Mouse (Mus musculus) ES-E14 (cell line): ENCODE measurements around the gene Treml4.
"Not testable (repeated sequence)": the region's sequence is repeated elsewhere in the genome, so short reads cannot be mapped to it uniquely, and the experiment has no call there.

Experiments
- CHD2 ChIP-seq: IDR thresholded peaks from 2 replicates; pipeline ENCODE4 v1.6.1; 2014; ENCODE audit warnings: mild to moderate bottlenecking, low read depth, low read length, inconsistent platforms
- HCFC1 ChIP-seq: IDR thresholded peaks from 2 replicates; pipeline ENCODE4 v1.6.1; 2012; ENCODE audit warnings: low read length, inconsistent platforms, borderline replicate concordance; ENCODE audit not compliant: insufficient read depth
- MAFK ChIP-seq: IDR thresholded peaks from 2 replicates; pipeline ENCODE4 v1.6.1; 2014; ENCODE audit warnings: mild to moderate bottlenecking, low read depth, low read length, inconsistent platforms; ENCODE audit not compliant: insufficient read depth
- ZC3H11A ChIP-seq: IDR thresholded peaks from 2 replicates; pipeline ENCODE4 v1.6.1; 2012; ENCODE audit warnings: low read depth, mild to moderate bottlenecking, inconsistent platforms, low read length, borderline replicate concordance
- ZNF384 ChIP-seq: IDR thresholded peaks from 2 replicates; pipeline ENCODE4 v1.6.1; 2012; ENCODE audit warnings: low read depth, low read length, inconsistent platforms

DNA sequence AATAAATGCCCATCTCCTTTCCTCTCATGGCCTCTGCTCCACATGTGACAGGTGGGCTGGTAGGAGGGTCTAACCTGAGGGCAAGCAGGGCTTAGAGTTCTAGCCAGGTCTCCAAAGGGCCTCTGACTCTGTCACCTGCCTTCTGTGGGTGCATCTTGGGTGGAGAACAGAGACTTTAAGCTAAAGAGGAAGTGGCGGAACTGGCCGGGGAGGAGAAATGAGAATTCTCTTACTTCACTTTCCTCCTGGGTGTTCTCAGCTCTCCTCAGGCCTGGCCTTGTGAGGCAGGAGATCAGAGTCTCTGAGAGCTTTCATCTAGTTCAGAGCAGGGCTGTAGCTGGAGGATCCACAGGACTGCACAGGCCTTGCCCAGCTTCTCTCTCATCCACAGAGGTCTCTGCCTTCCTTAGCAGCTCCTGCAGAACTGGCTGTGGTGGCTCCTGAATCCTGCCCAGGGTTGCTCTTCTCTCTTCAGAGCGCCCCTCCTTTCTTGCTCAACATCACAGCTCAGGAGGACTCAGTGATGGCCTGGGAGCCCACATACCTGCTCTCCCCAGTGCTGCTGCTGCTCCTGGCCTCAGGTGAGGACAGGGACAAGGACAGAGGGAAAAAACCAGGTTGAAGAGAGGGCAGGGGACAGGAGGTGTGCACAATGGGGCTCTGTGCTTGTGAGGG is 51.9 kb downstream of the Treml4 start, which contains the start of gene B430306N03Rik:
- TF ChIP-seq ZNF384, HCFC1, MAFK, CHD2, ZC3H11A: not testable (repeated sequence)
